Mouse (Mus musculus): ENCODE data around the gene Gsn. TPM values are rescaled to one million over a fixed set of nuclear protein-coding genes. Genes with fewer than 3 reads are reported as not detected.

Gsn gene
- polyA plus RNA-seq, 1 experiment = 451 TPM

- no peak overlapping the region for H3K4me3 ChIP-seq (ENCODE audit: insufficient read depth, low read length)
- H3K27ac ChIP-seq (ENCODE audit: insufficient read depth, low read length) = peak overlapping the region; percentile 91
- peaks cover 48% of the 10 kb centered on the region for H3K4me1 ChIP-seq (ENCODE audit: control insufficient read depth, insufficient read depth, low read length)
- no peak for TF ChIP-seq POLR2A (IDR thresholded peaks at IDR 0.05; ENCODE audit: low read depth, low read length)
- no peak for TF ChIP-seq CTCF (IDR thresholded peaks at IDR 0.05; ENCODE audit: borderline replicate concordance, insufficient read depth, low read length)
These were observed 15.6 kb downstream of the Gsn start for GRCm38 (mm10) chr2:35271817-35272216.

- TF ChIP-seq POLR2A (IDR thresholded peaks at IDR 0.05; ENCODE audit: low read depth, low read length) (no peak), CTCF (IDR thresholded peaks at IDR 0.05; ENCODE audit: borderline replicate concordance, insufficient read depth, low read length) (no peak)
- peaks cover 45% of the 10 kb centered on the region for H3K4me1 ChIP-seq (ENCODE audit: control insufficient read depth, insufficient read depth, low read length)
- peak overlapping the region; percentile 75 for H3K27ac ChIP-seq (ENCODE audit: insufficient read depth, low read length)
- no peak overlapping the region for H3K4me3 ChIP-seq (ENCODE audit: insufficient read depth, low read length)
These were observed 16.7 kb downstream of the Gsn start for GRCm38 (mm10) chr2:35272881-35273280.

- H3K4me3 ChIP-seq (ENCODE audit: insufficient read depth, low read length) = no peak overlapping the region
- peak overlapping the region; percentile 75 for H3K27ac ChIP-seq (ENCODE audit: insufficient read depth, low read length)
- TF ChIP-seq CTCF (IDR thresholded peaks at IDR 0.05; ENCODE audit: borderline replicate concordance, insufficient read depth, low read length) (no peak), POLR2A (IDR thresholded peaks at IDR 0.05; ENCODE audit: low read depth, low read length) (no peak; the same call in 1 of the 2 replicates)
- peaks cover 40% of the 10 kb centered on the region for H3K4me1 ChIP-seq (ENCODE audit: control insufficient read depth, insufficient read depth, low read length)
These were observed 17.4 kb downstream of the Gsn start for GRCm38 (mm10) chr2:35273536-35273935.

- H3K4me1 ChIP-seq (ENCODE audit: control insufficient read depth, insufficient read depth, low read length) = peaks cover 23% of the 10 kb centered on the region
- H3K27ac ChIP-seq (ENCODE audit: insufficient read depth, low read length) = 0 out of 2 replicates have a peak overlapping the region, but pooled peaks have one; percentile 0
- no peak overlapping the region for H3K4me3 ChIP-seq (ENCODE audit: insufficient read depth, low read length)
- TF ChIP-seq POLR2A (IDR thresholded peaks at IDR 0.05; ENCODE audit: low read depth, low read length) = no peak
- TF ChIP-seq CTCF (IDR thresholded peaks at IDR 0.05; ENCODE audit: borderline replicate concordance, insufficient read depth, low read length) = no peak
These were observed 21.5 kb downstream of the Gsn start for GRCm38 (mm10) chr2:35277686-35278085.

GRCm38 (mm10) chr2:35278371-35279210 is 22.4 kb downstream of the Gsn start:
- Histone ChIP-seq H3K4me1 (ENCODE audit: control insufficient read depth, insufficient read depth, low read length) (peaks cover 15% of the 10 kb centered on the region), H3K27ac (ENCODE audit: insufficient read depth, low read length) (no peak overlapping the region), H3K4me3 (ENCODE audit: insufficient read depth, low read length) (no peak overlapping the region)
- TF ChIP-seq CTCF (IDR thresholded peaks at IDR 0.05; ENCODE audit: borderline replicate concordance, insufficient read depth, low read length) = no peak
- TF ChIP-seq POLR2A (IDR thresholded peaks at IDR 0.05; ENCODE audit: low read depth, low read length) = no peak

- H3K4me1 ChIP-seq (ENCODE audit: control insufficient read depth, insufficient read depth, low read length) = peaks cover 12% of the 10 kb centered on the region
- no peak overlapping the region for H3K27ac ChIP-seq (ENCODE audit: insufficient read depth, low read length)
- no peak for TF ChIP-seq POLR2A (IDR thresholded peaks at IDR 0.05; ENCODE audit: low read depth, low read length)
- no peak for TF ChIP-seq CTCF (IDR thresholded peaks at IDR 0.05; ENCODE audit: borderline replicate concordance, insufficient read depth, low read length)
- no peak overlapping the region for H3K4me3 ChIP-seq (ENCODE audit: insufficient read depth, low read length)
These were observed 23.8 kb downstream of the Gsn start for GRCm38 (mm10) chr2:35280001-35280400.

GRCm38 (mm10) chr2:35282214-35282613 is 26.0 kb downstream of the Gsn start:
- H3K27ac ChIP-seq (ENCODE audit: insufficient read depth, low read length) = no peak overlapping the region
- peaks cover 10% of the 10 kb centered on the region for H3K4me1 ChIP-seq (ENCODE audit: control insufficient read depth, insufficient read depth, low read length)
- H3K4me3 ChIP-seq (ENCODE audit: insufficient read depth, low read length) = no peak overlapping the region
- TF ChIP-seq POLR2A (IDR thresholded peaks at IDR 0.05; ENCODE audit: low read depth, low read length) = no peak
- no peak for TF ChIP-seq CTCF (IDR thresholded peaks at IDR 0.05; ENCODE audit: borderline replicate concordance, insufficient read depth, low read length)

GRCm38 (mm10) chr2:35283997-35284396 is 27.8 kb downstream of the Gsn start:
- H3K4me3 ChIP-seq (ENCODE audit: insufficient read depth, low read length) = no peak overlapping the region
- peaks cover 6% of the 10 kb centered on the region; the same call in 1 of the 2 replicates for H3K4me1 ChIP-seq (ENCODE audit: control insufficient read depth, insufficient read depth, low read length)
- TF ChIP-seq CTCF (IDR thresholded peaks at IDR 0.05; ENCODE audit: borderline replicate concordance, insufficient read depth, low read length) = no peak
- no peak for TF ChIP-seq POLR2A (IDR thresholded peaks at IDR 0.05; ENCODE audit: low read depth, low read length)

GRCm38 (mm10) chr2:35285209-35285608 is 29.0 kb downstream of the Gsn start:
- Histone ChIP-seq H3K4me1 (ENCODE audit: control insufficient read depth, insufficient read depth, low read length) (peaks cover 6% of the 10 kb centered on the region; the same call in 1 of the 2 replicates), H3K27ac (ENCODE audit: insufficient read depth, low read length) (no peak overlapping the region), H3K4me3 (ENCODE audit: insufficient read depth, low read length) (no peak overlapping the region)
- no peak for TF ChIP-seq POLR2A (IDR thresholded peaks at IDR 0.05; ENCODE audit: low read depth, low read length)
- TF ChIP-seq CTCF (IDR thresholded peaks at IDR 0.05; ENCODE audit: borderline replicate concordance, insufficient read depth, low read length) = no peak

More at GRCm38 (mm10) chr2:35283997-35284396, 27.8 kb downstream of the Gsn start:
- no peak overlapping the region for H3K27ac ChIP-seq (ENCODE audit: insufficient read depth, low read length)

- TF ChIP-seq CTCF (IDR thresholded peaks at IDR 0.05; ENCODE audit: borderline replicate concordance, insufficient read depth, low read length) = no peak
- TF ChIP-seq POLR2A (IDR thresholded peaks at IDR 0.05; ENCODE audit: low read depth, low read length) = no peak
- no peak overlapping the region for H3K27ac ChIP-seq (ENCODE audit: insufficient read depth, low read length)
- H3K4me1 ChIP-seq (ENCODE audit: control insufficient read depth, insufficient read depth, low read length) = no peaks in the 10 kb centered on the region
- H3K4me3 ChIP-seq (ENCODE audit: insufficient read depth, low read length) = no peak overlapping the region
These were observed 30.9 kb downstream of the Gsn start for GRCm38 (mm10) chr2:35287017-35287620.

Measured in embryonic fibroblast, embryonic 13.5 days (primary cell).